Mouse (Mus musculus): ENCODE data around the gene Gmppa. TPM values are rescaled to one million over a fixed set of nuclear protein-coding genes. Genes with fewer than 3 reads are reported as not detected.

Gmppa gene
- polyA plus RNA-seq, 1 experiment = 177 TPM

DNA sequence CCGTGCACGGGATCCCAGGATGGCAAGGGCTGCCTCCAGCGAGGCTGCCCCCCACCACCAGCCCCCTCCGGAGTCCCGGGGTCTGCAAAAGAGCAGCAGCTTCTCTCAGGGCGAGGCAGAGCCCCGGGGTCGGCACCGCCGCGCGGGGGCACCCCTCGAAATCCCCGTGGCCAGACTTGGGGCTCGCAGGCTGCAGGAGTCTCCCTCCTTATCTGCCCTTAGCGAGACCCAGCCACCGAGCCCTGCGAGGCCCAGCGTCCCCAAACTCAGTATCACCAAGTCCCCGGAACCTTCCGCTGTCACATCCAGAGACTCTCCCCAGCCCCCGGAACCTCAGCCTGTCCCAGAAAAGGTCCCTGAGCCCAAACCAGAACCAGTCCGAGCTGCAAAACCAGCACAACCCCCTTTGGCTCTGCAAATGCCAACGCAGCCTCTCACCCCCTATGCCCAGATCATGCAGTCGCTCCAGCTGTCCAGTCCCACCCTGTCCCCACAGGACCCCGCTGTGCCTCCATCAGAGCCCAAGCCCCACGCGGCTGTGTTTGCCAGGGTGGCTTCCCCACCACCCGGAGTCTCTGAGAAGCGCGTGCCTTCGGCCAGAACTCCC, 13.4 kb upstream of the Gmppa start:
- no peak for DNase-seq (ENCODE audit: low read depth, low spot score)
- 27% methylated on average over 32 of the region's 32 CpGs for WGBS

DNA sequence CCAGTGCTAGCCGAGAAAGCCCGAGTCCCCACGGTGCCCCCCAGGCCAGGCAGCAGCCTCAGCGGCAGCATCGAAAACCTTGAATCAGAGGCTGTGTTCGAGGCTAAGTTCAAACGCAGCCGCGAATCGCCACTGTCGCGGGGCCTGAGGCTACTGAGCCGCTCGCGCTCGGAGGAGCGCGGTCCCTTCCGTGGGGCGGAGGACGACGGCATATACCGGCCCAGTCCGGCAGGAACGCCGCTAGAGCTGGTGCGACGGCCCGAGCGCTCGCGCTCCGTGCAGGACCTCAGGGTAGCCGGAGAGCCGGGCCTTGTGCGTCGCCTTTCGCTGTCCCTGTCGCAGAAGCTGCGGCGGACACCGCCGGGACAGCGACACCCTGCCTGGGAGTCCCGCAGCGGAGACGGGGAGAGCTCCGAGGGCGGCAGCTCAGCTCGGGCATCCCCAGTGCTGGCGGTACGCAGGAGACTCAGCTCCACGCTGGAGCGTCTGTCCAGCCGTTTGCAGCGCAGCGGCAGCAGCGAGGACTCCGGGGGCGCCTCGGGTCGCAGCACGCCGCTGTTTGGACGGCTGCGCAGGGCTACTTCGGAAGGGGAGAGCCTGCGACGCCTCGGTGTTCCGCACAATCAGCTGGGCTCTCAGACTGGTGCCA, 12.8 kb upstream of the Gmppa start:
- no peak for DNase-seq (ENCODE audit: low read depth, low spot score)
- 9% methylated on average over 71 of the region's 71 CpGs for WGBS

DNA sequence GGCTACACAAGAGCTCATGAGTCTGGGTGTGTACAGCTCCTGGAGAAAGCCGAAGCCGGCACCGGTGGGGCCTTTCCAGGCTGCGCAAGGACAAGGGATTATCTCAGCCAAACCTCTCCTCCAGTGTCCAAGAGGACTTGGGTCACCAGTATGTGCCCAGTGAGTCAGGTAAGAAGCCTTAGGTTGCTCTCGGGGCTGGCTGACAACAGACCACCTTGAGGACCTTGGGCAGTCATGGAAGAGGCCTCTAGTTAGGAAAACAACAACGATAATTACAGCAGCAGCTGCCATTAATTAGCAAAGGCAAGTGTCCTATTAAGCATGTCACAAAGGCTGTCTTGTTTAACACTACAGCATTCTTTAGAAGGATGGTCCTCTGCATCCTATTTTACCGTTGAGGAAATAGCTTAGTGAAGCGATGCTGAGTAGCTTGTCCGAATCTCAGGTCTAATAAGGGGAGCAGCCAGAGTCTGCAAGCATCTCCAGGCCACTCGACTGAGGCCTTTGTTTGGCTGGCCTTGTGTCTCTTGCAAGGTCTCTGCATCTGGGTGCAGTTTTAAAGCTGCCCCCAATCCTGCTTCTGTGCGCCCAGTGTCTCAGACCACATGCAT, 11.8 kb upstream of the Gmppa start:
- DNase-seq (ENCODE audit: low read depth, low spot score) = no peak
- 82% methylated on average over 11 of the region's 11 CpGs for WGBS

DNA sequence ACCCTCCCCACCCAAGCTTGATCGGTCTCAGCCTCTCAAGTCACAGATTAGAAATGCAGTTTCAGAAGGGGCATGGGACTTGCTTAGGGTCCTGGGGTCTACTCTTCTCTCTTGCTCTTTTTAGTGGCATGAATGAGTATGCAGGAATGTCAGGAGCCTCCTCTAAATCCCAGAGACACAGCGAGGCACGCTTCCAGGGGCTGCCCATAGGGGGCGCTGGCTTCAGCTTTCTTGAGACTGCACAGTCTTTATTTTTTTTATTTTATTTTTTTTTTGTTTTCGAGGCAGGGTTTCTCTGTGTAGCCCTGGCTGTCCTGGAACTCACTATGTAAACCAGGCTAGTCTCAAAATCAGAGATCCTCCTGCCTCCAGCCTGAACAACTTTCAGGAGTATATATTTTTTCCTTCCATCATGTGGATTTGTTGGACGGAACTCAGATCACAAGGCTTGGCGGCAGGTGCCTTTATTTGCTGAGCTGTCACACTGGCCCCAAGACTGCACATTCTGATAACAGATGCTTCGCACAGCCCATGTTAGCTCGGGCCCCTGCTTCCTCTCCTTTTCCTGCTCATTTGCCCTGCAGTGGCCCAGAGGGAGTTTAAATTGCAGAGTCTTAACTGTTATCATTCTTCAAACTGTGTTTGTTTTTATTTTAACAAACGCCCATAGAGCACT, 9.8 kb upstream of the Gmppa start:
- 26% methylated on average over 10 of the region's 10 CpGs for WGBS
- DNase-seq (ENCODE audit: low read depth, low spot score) = no peak

DNA sequence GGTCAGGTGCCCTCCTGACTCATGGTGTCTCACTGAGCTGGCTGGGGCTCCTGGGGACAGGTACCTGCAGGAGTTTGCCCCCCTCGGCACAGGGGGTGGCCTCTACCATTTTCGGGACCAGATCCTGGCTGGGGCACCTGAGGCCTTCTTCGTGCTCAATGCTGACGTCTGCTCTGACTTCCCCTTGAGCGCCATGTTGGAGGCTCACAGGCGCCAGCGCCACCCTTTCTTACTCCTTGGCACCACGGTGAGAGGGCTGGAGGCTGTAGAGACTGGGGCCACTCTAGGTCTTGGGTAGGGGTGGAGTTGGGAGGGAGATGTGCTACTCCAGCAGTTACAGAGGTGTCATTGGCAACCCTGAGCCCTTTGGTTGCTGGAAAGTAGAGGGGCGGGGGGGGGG, 3.1 kb downstream of the Gmppa start:
- no peak for DNase-seq (ENCODE audit: low read depth, low spot score)
- 92% methylated on average over 8 of the region's 9 CpGs for WGBS

DNA sequence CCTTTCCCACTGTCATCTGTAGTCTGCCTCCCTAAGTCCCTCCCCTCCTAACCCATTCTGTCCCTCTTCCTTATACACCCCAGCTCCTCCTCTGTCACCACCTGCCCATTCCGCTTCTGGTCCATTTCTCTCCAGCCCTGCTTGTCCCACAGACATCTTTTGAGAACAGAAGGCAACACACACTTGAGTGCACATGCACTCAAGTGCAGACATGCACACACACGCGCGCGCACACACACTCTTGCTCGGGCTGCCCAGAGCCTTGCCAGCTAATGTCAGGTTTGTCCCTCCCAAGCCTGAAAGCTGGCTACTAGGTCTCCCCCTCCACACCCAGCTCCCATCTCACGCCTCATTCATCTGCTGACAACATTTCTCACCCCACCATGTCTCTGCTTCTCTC, 4.9 kb downstream of the Gmppa start:
- 96% methylated on average over 7 of the region's 7 CpGs for WGBS
- DNase-seq (ENCODE audit: low read depth, low spot score) = no peak

DNA sequence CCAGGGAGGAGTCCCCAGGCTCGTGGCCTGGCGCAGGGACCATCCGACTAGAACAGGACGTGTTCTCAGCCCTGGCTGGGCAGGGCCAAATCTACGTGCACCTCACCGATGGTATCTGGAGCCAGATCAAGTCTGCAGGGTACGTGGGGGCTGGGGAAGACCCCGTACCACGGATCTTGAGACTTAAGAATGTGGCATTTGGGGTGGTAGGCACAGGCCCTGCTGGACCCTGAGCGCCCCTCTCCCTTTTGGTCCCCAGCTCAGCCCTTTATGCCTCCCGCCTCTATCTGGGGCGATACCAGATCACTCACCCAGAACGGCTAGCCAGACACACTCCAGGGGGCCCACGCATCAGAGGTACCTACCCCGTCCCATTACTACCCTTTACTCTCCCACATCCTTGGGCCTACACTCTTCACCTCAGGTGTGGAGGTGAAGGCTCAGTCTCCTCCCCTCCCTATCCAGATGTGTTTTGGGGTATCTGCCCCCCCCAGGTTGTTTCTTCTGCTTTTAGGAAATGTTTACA, 5.8 kb downstream of the Gmppa start:
- 94% methylated on average over 15 of the region's 15 CpGs for WGBS
- no peak for DNase-seq (ENCODE audit: low read depth, low spot score)

DNA sequence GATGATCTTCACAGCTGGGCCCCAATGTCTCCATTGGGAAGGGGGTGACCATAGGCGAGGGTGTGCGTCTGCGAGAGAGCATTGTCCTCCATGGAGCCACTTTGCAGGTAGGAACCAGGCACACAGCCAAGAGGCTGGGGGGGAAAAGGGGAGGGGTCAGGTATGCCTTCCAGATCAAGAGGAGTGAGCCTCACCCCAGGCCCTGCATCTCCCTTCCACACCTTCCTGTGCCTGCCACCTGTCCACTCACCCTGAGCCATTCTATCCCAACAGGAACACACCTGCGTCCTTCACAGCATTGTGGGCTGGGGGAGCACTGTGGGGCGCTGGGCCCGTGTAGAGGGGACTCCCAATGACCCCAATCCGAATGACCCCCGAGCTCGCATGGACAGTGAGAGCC, 6.4 kb downstream of the Gmppa start:
- 88% methylated on average over 9 of the region's 9 CpGs for WGBS

DNA sequence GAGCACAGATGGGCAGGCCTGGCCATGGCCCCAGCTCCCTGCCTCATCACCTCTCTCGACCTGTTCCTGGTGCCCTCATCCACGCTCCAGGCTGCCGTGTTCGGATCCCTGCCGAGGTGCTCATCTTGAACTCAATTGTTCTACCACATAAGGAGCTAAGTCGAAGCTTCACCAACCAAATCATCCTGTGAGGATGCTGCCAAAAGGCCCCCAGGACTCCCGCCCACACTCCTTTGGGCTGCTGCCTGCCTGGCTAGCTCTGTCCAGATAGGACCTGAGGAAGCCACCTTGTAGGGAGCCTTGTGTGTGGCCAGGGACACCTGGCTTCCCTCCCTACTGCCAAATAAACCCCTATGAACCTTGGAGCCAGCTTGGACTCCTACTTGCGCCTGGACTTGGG, 7.1 kb downstream of the Gmppa start:
- DNase-seq (ENCODE audit: low read depth, low spot score) = no peak
- WGBS = 76% methylated on average over 8 of the region's 8 CpGs

More for the DNA sequence above, 6.4 kb downstream of the Gmppa start:
- no peak for DNase-seq (ENCODE audit: low read depth, low spot score)

DNA sequence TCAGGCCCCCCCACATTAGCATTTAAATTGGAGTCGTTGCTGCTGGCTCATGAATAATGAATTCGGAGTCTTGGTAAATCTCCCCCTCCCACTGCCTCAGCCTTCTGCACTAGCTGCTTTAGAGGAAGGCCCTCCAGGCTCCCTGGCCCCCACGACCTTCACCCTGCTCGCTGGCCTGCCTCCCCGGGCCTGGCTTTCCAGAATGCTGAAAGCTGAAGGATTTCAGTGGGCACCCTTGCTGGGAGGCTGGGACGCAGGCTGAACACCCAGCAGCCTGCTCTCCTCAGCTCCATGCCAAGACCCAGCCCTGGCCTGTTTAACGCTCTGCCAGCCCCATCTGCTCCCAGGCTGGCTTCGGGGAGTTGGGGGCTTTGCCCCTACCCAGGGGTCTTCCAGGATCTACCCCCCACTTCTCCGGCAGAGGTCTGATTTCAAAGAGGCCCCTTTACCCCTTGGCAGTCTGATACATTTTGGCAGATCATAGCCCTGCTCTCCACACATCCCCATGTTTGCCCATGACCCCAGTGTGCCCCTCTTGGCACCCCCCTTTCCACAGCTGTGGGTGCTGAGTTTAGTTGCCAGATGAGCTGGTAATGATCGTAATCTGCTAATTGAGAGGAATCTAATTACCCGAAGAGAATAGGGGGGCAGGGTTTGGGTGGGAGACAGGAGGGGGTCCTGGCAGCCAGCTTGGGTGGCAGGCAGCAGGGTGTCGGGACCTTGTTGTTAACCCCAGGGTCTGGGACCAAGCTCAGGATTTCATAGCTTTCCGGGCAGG, 7.7 kb downstream of the Gmppa start:
- DNase-seq (ENCODE audit: low read depth, low spot score) = no peak
- WGBS = 69% methylated on average over 13 of the region's 13 CpGs

DNA sequence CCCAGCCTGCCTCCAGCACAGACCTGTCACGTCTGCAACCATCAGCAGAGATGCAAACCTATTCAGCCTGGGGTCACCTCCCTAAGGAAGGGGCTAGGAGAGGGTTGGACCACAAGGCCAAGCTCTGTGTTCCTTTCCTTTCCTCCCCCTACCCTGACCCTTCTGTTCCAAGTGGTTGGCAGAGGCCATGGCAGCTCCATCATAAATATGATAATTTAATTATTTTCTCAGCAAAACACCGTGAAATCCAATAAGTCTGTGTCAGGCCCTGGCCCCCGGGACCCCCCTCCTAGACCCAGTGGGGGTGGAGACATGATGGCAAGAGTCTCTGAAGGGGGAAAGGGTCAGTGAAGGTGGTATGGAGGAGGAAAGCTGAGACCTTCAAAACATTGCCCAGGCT, 8.5 kb downstream of the Gmppa start:
- no peak for DNase-seq (ENCODE audit: low read depth, low spot score)
- 50% methylated on average over 3 of the region's 3 CpGs for WGBS

DNA sequence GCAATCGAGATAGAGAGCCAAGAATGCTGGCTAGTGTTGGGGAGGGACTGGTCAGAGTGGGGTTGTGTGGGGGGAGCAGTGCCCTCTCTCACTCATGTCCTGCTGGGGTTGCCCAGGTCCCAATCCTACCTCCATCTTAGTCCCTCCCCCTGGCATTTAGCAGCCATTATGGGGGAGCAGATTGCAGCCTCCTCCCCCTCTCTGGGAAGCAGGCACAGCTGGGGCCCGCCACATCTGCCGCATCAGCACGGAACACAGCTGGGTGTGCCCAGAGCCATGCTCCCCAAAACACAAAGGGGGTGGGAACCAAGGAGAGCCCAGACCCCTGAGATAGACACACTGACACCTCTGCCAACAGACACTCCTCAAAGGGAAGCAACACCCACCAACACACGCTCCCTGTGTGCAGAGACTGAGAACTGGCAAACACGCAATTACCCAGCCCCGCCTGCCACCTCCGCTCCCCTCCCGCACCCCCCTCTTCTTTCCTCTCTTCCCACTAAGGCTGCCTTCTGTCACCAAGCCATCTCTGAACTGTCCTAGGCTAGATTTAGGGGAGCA, 9.5 kb downstream of the Gmppa start:
- DNase-seq (ENCODE audit: low read depth, low spot score) = no peak
- 9% methylated on average over 9 of the region's 9 CpGs for WGBS

DNA sequence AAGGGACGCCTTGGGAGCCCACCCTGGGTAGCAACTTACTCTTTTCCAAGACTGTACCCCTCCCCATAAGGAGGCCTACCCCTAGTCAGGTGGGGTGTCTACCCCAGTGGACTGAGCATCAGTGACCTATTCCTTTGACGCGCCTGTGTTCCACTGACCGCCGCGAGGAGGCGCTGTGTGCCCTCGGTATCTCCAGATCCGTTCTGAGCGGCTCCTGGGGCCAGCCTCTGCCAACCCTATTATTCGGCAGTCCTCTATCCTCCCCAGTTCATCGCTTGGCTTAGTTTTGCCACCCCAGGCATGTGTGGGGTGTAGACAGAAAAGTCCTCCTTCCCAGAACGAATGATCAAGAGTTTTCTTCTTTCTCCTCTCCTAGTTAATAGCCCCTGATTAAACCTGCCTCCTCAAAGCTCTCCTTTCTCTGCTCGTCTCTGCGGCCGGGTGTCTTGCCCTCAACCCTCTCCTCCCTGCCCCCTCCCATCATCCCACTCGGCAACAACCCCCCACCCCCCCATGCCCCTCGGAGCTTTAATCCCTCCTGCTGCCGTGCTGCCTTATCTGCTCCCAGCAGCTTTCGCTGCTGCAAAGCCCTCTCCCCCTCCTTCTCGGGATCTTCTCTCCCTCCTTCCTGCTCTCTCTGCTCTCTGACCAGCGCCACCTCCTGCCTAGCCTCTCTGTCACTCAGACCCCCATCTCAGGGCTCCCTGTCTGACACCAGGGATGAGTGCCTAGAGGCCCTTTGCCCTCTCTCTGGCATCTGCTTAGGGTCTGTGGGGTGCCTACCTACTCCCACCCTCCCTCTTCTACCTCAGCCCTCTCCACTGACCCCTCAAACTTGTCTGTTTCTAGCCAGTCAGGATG, 10.3 kb downstream of the Gmppa start:
- 2% methylated on average over 22 of the region's 22 CpGs for WGBS
- DNase-seq (ENCODE audit: low read depth, low spot score) = no peak

DNA sequence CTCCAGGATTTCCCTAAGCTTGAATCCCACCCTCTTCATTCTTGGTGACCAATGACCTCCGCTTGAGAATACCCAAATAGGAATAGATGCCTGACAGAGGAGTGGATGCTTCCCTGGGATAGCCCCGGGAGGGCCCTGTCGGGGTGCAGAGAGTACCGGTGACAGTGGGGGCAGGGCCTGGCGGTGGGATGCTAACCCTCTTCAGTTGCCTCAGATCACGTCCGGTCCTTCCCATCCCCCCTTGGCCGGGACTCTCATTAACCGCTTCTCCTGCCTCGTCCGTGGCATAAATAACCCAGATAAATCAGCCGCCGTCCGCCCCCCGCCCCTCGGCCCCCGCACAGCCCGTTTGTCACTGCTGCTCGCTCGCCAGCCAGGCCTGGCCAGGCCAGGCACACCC, 10.9 kb downstream of the Gmppa start:
- no peak for DNase-seq (ENCODE audit: low read depth, low spot score)
- WGBS = 16% methylated on average over 20 of the region's 20 CpGs

DNA sequence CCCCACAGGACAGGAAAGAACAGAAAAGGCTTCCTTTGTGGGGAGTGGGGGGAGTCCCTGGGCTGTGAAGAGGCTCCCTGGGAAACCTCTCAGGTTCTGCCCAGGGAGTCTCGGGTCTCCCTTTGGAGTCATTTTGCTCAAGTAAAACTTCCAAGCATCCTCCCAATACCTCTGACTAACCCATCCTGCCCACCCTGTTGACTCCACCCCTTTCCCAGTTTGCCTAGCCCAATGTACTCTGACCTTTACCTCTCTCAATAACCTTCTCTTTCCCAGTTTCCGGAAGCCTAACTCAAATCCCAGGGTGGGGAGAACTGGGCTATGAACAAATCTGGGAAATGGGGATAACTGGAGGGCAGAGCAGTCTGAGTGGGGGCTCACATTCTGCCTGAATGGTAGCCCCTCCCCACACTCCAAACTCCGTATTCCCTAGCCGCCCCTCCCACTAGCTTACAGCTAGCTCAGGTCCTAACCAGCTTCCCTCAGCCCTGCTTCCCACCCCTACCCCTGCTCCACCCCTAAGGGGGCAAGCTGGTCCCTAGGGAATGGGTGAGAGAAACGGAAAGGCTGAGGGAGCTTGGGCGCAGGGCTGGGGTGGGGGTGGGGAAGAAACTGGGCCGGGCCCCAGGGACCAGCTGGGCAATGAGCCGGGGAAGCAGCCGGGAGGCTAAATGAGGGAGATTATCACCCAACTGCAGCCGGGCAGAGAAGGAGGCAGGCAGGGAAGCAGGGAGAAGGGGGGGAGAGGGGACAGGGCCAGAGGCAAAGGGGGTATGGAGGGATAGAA, 11.7 kb downstream of the Gmppa start:
- WGBS = 9% methylated on average over 10 of the region's 10 CpGs

DNA sequence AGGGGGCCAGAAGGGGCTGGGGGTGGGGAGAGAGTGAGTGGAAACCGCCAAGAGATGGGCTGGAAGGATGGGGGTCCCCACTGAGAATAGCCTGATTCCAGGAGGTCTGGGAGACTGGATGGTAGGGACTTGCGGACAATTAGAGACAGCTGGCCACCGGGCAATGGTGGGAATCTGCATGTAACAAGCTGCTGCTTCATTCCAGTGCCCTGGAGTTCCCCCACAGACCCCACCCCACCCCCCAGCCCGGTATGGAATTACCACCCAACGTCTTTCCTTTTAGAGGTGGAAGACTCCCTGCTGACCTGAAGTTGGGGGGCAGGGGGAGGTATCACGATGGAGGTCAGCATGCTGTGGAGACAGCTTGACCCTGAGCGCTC, 12.3 kb downstream of the Gmppa start:
- no peak for DNase-seq (ENCODE audit: low read depth, low spot score)
- 5% methylated on average over 7 of the region's 7 CpGs for WGBS

More for the DNA sequence above, 11.7 kb downstream of the Gmppa start:
- peak; percentile 31 for DNase-seq (ENCODE audit: low read depth, low spot score)

DNA sequence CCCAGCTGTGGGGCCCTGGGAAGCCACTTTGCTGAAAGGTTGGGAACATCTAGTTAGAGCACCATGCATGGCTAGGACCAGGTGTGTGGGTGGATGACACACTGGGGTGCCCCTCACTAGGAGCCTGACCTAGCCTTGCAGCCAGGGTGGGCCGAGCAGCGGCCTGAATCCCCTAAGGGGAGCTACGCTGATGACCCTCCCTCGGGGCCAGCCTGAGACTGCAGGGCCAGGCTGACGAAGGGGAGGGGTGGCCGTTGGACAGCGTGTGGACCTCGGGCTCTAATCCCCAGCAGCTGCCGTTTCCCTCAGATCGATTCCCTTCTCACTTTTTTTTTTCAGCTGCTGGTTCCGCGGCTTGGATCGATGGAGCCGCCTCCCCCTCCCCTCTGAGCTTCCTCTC, 13.2 kb downstream of the Gmppa start:
- no peak for DNase-seq (ENCODE audit: low read depth, low spot score)
- 9% methylated on average over 14 of the region's 14 CpGs for WGBS

Measured in large intestine, adult 2 months (tissue).